Mouse (Mus musculus) layer of hippocampus, adult 6 months (tissue): ENCODE measurements around the gene BC035044. TPM values are rescaled to one million over a fixed set of nuclear protein-coding genes. Genes with fewer than 3 reads are reported as not detected.

ENCODE experiments used
- long read RNA-seq, 2 experiments: library from polyadenylated mRNA; unstranded; transcript quantifications; one replicate each; pipeline ENCODE4 v2.0.0; 2019 to 2020
- microRNA-seq: library from miRNA; unstranded; fragments of <30 nt; microRNA quantifications from one replicate; pipeline ENCODE4 v1.2.0, GENCODE M21; 2020
- polyA plus RNA-seq: library from polyadenylated mRNA; unstranded; fragments of <200 nt; fragmentation: Nextera tagmentation; gene quantifications from 2 replicates; pipeline ENCODE4 v1.2.3, GENCODE M21; 2021

The BC035044 gene
- polyA plus RNA-seq = 0.88 and 1.4 TPM in 2 replicates
- long read RNA-seq, experiment 1, partial matches to known transcripts = 0 of 1 reads
- long read RNA-seq, experiment 1, other reads (novel, unspliced or antisense) = 0 of 1 reads
- long read RNA-seq, experiment 2, transcript BC035044-201 (3 exons, 1,568 nt) = major isoform, 7 of 7 reads
- long read RNA-seq, experiment 2, partial matches to known transcripts = 0 of 7 reads
- long read RNA-seq, experiment 2, other reads (novel, unspliced or antisense) = 0 of 7 reads

GRCm38 (mm10) chr6:128890948-128891355, at the start of gene BC035044:
Gene BC035044 (minus strand): TSS chr6:128891126.

GRCm38 (mm10) chr6:128934081-128934480, 43.2 kb upstream of the BC035044 start, which contains the start of gene Clec2g:
Gene Clec2g (plus strand): TSS chr6:128934381.

GRCm38 (mm10) chr6:128887091-128887790, 3.7 kb downstream of the BC035044 start, which contains the start of gene Clec2i:
Gene Clec2i (plus strand): TSS chr6:128887588.

GRCm38 (mm10) chr6:128826132-128826531, 64.8 kb downstream of the BC035044 start, which contains the start of the genes Gm44511 and Klrb1b:
Gene Gm44511 (minus strand): TSS chr6:128826315.
Gene Klrb1b (minus strand): TSS chr6:128826331.

Small RNA genes within 50 kb of the gene (microRNA-seq; reads per million reads assigned to microRNA genes)
- not detected for gene Gm27336

Other genes with a start within 250 kb of the BC035044 start
- not detected in 2 replicates for gene Clec2h, start 228.7 kb downstream of the BC035044 start, polyA plus RNA-seq
- not detected in 2 replicates for gene Klrb1, start 168.1 kb downstream of the BC035044 start, polyA plus RNA-seq
- not detected in 2 replicates for gene Klrb1c, start 101.9 kb downstream of the BC035044 start, polyA plus RNA-seq
- gene Gm44511, start 64.8 kb downstream of the BC035044 start, polyA plus RNA-seq = not detected in 2 replicates
- gene Klrb1b, start 64.8 kb downstream of the BC035044 start, polyA plus RNA-seq = not detected in 2 replicates
- gene Clec2i, start 3.5 kb downstream of the BC035044 start, polyA plus RNA-seq = not detected in 2 replicates
- gene Clec2g, start 43.3 kb upstream of the BC035044 start, polyA plus RNA-seq = not detected in 2 replicates
- 0.24 and 0.26 TPM in 2 replicates for gene Klrb1f, start 154.8 kb upstream of the BC035044 start, polyA plus RNA-seq
- not detected in 2 replicates for gene Clec2e, start 209.8 kb upstream of the BC035044 start, polyA plus RNA-seq